Mouse (Mus musculus) lung, embryonic 15.5 days (tissue): Measurements from ENCODE around the gene Pgrmc1. TPM values are rescaled to one million over a fixed set of nuclear protein-coding genes. Genes with fewer than 3 reads are reported as not detected.
"Not testable (repeated sequence)": the region's sequence is repeated elsewhere in the genome, so short reads cannot be mapped to it uniquely, and the experiment has no call there.

ENCODE experiments used
- ATAC-seq: fragments of 200-750 bp; cut with Nextera tagmentation; 2 replicates; pipeline ENCODE4 v1.8.0; 2017; ENCODE audit warnings: moderate number of reproducible peaks, borderline replicate concordance; ENCODE audit not compliant: low FRiP score, low TSS enrichment; ENCODE audit errors: extremely low read depth
- H3K27ac ChIP-seq: fragments of 300-500 bp; sonication (generic); 2 replicates; pipeline ENCODE4 v1.5.1; 2015; ENCODE audit warnings: moderate library complexity, mild to moderate bottlenecking, inconsistent platforms
- H3K27me3 ChIP-seq: fragments of 300-500 bp; sonication (generic); 2 replicates; pipeline ENCODE4 v1.6.1; 2015; ENCODE audit warnings: inconsistent platforms
- H3K36me3 ChIP-seq: fragments of 300-500 bp; sonication (generic); 2 replicates; pipeline ENCODE4 v1.6.1; 2015; ENCODE audit warnings: inconsistent platforms
- H3K4me1 ChIP-seq: fragments of 300-500 bp; sonication (generic); 2 replicates; pipeline ENCODE4 v1.6.1; 2015; ENCODE audit warnings: inconsistent platforms
- H3K4me2 ChIP-seq: fragments of 300-500 bp; sonication (generic); 2 replicates; pipeline ENCODE4 v1.6.1; 2015; ENCODE audit warnings: inconsistent platforms, mild to moderate bottlenecking, moderate library complexity
- H3K4me3 ChIP-seq: fragments of 300-500 bp; sonication (generic); 2 replicates; pipeline ENCODE4 v1.5.1; 2015; ENCODE audit warnings: mild to moderate bottlenecking, inconsistent platforms
- H3K9ac ChIP-seq: fragments of 300-500 bp; sonication (generic); 2 replicates; pipeline ENCODE4 v1.6.1; 2015; ENCODE audit warnings: inconsistent platforms
- H3K9me3 ChIP-seq: fragments of 300-500 bp; sonication (generic); 2 replicates; pipeline ENCODE4 v1.6.1; 2016; ENCODE audit warnings: inconsistent platforms
- WGBS: fragments of 180-500 bp; shearing (Covaris S2); methylation state at CpG from one replicate; pipeline ENCODE4 v1.1.7; 2015; 5-methylcytosine and 5-hydroxymethylcytosine counted together
- polyA plus RNA-seq: library from polyadenylated mRNA; unstranded; fragments of >200 nt; fragmentation: Nextera tagmentation; extraction: Ambion mirVana; gene quantifications from 2 replicates; pipeline ENCODE4 v1.2.1, GENCODE M21; 2015

Pgrmc1 gene
- polyA plus RNA-seq, 1 experiment from 2014 or later, result 239 TPM

- Histone ChIP-seq H3K4me2 (no peak overlapping the region), H3K36me3 (no peaks in the 10 kb centered on the region), H3K9me3 (no peaks in the 10 kb centered on the region), H3K4me1 (no peaks in the 10 kb centered on the region), H3K27ac (no peak overlapping the region), H3K4me3 (no peak overlapping the region), H3K27me3 (no peaks in the 10 kb centered on the region), H3K9ac (no peak overlapping the region)
- no peak for ATAC-seq
- WGBS, result 64% methylated on average over 8 of the region's 8 CpGs
Measured at GRCm38 (mm10) chrX:36587304-36588209, 10.4 kb upstream of the Pgrmc1 start.

- H3K27me3 ChIP-seq, result no peaks in the 10 kb centered on the region
- 79% methylated on average over 7 of the region's 7 CpGs for WGBS
- no peak overlapping the region for H3K4me2 ChIP-seq
- H3K9me3 ChIP-seq, result no peaks in the 10 kb centered on the region
- no peak overlapping the region for H3K9ac ChIP-seq
- no peak overlapping the region for H3K4me3 ChIP-seq
- H3K36me3 ChIP-seq, result no peaks in the 10 kb centered on the region
- no peaks in the 10 kb centered on the region for H3K4me1 ChIP-seq
- ATAC-seq, result no peak
- no peak overlapping the region for H3K27ac ChIP-seq
Measured at GRCm38 (mm10) chrX:36590266-36590665, 7.7 kb upstream of the Pgrmc1 start.

- H3K9ac ChIP-seq, result no peak overlapping the region
- H3K27me3 ChIP-seq, result no peaks in the 10 kb centered on the region
- no peaks in the 10 kb centered on the region for H3K9me3 ChIP-seq
- ATAC-seq, result no peak
- no peak overlapping the region for H3K4me3 ChIP-seq
- no peak overlapping the region for H3K27ac ChIP-seq
- H3K36me3 ChIP-seq, result no peaks in the 10 kb centered on the region
- no peaks in the 10 kb centered on the region for H3K4me1 ChIP-seq
- WGBS, result 52% methylated on average over 1 of the region's 1 CpGs
- no peak overlapping the region for H3K4me2 ChIP-seq
Measured at GRCm38 (mm10) chrX:36591120-36591519, 6.9 kb upstream of the Pgrmc1 start.

- H3K27ac ChIP-seq, result no peak overlapping the region
- no peaks in the 10 kb centered on the region for H3K4me1 ChIP-seq
- WGBS, result 53% methylated on average over 4 of the region's 4 CpGs
- no peaks in the 10 kb centered on the region for H3K27me3 ChIP-seq
- no peak overlapping the region for H3K4me3 ChIP-seq
- H3K9ac ChIP-seq, result no peak overlapping the region
- no peaks in the 10 kb centered on the region for H3K9me3 ChIP-seq
- no peak overlapping the region for H3K4me2 ChIP-seq
- no peak for ATAC-seq
- no peaks in the 10 kb centered on the region for H3K36me3 ChIP-seq
Measured at GRCm38 (mm10) chrX:36591539-36591938, 6.5 kb upstream of the Pgrmc1 start.

GRCm38 (mm10) chrX:36595247-36595646 is 2.8 kb upstream of the Pgrmc1 start:
- H3K27me3 ChIP-seq, result no peaks in the 10 kb centered on the region
- H3K4me3 ChIP-seq, result no peak overlapping the region
- 73% methylated on average over 3 of the region's 3 CpGs for WGBS
- no peak overlapping the region for H3K9ac ChIP-seq
- no peak overlapping the region for H3K4me2 ChIP-seq
- H3K27ac ChIP-seq, result no peak overlapping the region
- H3K9me3 ChIP-seq, result no peaks in the 10 kb centered on the region
- no peaks in the 10 kb centered on the region for H3K4me1 ChIP-seq
- no peaks in the 10 kb centered on the region for H3K36me3 ChIP-seq
- ATAC-seq, result no peak

- H3K27me3 ChIP-seq, H3K9ac ChIP-seq, H3K9me3 ChIP-seq, H3K4me1 ChIP-seq, H3K4me3 ChIP-seq, H3K27ac ChIP-seq, H3K36me3 ChIP-seq, H3K4me2 ChIP-seq, ATAC-seq: not testable (repeated sequence)
- 65% methylated on average over 5 of the region's 5 CpGs for WGBS
Measured at GRCm38 (mm10) chrX:36596483-36597120, 1.4 kb upstream of the Pgrmc1 start.

- peak overlapping the region; percentile 64 for H3K9ac ChIP-seq
- H3K9me3 ChIP-seq, result no peaks in the 10 kb centered on the region
- H3K27ac ChIP-seq, result peak overlapping the region; percentile 77
- H3K36me3 ChIP-seq, result no peaks in the 10 kb centered on the region
- H3K4me3 ChIP-seq, result peak overlapping the region; percentile 64
- ATAC-seq, result peak; percentile 53
- no peaks in the 10 kb centered on the region for H3K4me1 ChIP-seq
- WGBS, result 17% methylated on average over 36 of the region's 41 CpGs
- no peaks in the 10 kb centered on the region for H3K27me3 ChIP-seq
- H3K4me2 ChIP-seq, result peak overlapping the region; percentile 55
Measured at GRCm38 (mm10) chrX:36598390-36598810, 394 bp downstream of the Pgrmc1 start.

- Histone ChIP-seq H3K27ac (0 out of 2 replicates have a peak overlapping the region, but pooled peaks have one; percentile 77), H3K27me3 (no peaks in the 10 kb centered on the region), H3K36me3 (no peaks in the 10 kb centered on the region), H3K9ac (peak overlapping the region; percentile 64), H3K4me1 (no peaks in the 10 kb centered on the region), H3K4me3 (peak overlapping the region; percentile 64), H3K9me3 (no peaks in the 10 kb centered on the region), H3K4me2 (peak overlapping the region; percentile 55)
- peak; percentile 47; the same call in 1 of the 2 replicates for ATAC-seq
- 25% methylated on average over 14 of the region's 14 CpGs for WGBS
Measured at GRCm38 (mm10) chrX:36598861-36599344, 897 bp downstream of the Pgrmc1 start.

- Histone ChIP-seq H3K36me3 (no peaks in the 10 kb centered on the region), H3K27ac (no peak overlapping the region), H3K4me1 (no peaks in the 10 kb centered on the region), H3K4me3 (peak overlapping the region; percentile 64), H3K9me3 (no peaks in the 10 kb centered on the region), H3K27me3 (no peaks in the 10 kb centered on the region), H3K9ac (0 out of 2 replicates have a peak overlapping the region, but pooled peaks have one; percentile 13), H3K4me2 (peak overlapping the region; percentile 55)
- ATAC-seq, result no peak
- WGBS, result 45% methylated on average over 3 of the region's 3 CpGs
Measured at GRCm38 (mm10) chrX:36599656-36600055, 1.6 kb downstream of the Pgrmc1 start.

GRCm38 (mm10) chrX:36600066-36600465 is 2.1 kb downstream of the Pgrmc1 start:
- WGBS, result 79% methylated on average over 8 of the region's 8 CpGs
- no peaks in the 10 kb centered on the region for H3K36me3 ChIP-seq
- no peak overlapping the region for H3K27ac ChIP-seq
- ATAC-seq, result no peak
- H3K4me1 ChIP-seq, result no peaks in the 10 kb centered on the region
- H3K27me3 ChIP-seq, result no peaks in the 10 kb centered on the region
- H3K9me3 ChIP-seq, result no peaks in the 10 kb centered on the region
- no peak overlapping the region for H3K4me3 ChIP-seq
- no peak overlapping the region for H3K9ac ChIP-seq
- no peak overlapping the region; the same call in 1 of the 2 replicates for H3K4me2 ChIP-seq

- Histone ChIP-seq H3K4me1 (no peaks in the 10 kb centered on the region), H3K4me2 (no peak overlapping the region), H3K9ac (no peak overlapping the region), H3K36me3 (no peaks in the 10 kb centered on the region), H3K27ac (no peak overlapping the region), H3K27me3 (no peaks in the 10 kb centered on the region), H3K9me3 (no peaks in the 10 kb centered on the region), H3K4me3 (no peak overlapping the region)
- no peak for ATAC-seq
- 76% methylated on average over 2 of the region's 2 CpGs for WGBS
Measured at GRCm38 (mm10) chrX:36602926-36603325, 4.9 kb downstream of the Pgrmc1 start.

GRCm38 (mm10) chrX:36604040-36604439 is 6.0 kb downstream of the Pgrmc1 start:
- H3K4me1 ChIP-seq, result no peaks in the 10 kb centered on the region
- whole genome bisulfite sequencing, result 84% methylated on average over 4 of the region's 4 CpGs

More at GRCm38 (mm10) chrX:36604040-36604439, 6.0 kb downstream of the Pgrmc1 start:
- no peak overlapping the region for H3K4me3 ChIP-seq
- H3K27me3 ChIP-seq, result no peaks in the 10 kb centered on the region
- H3K9ac ChIP-seq, result no peak overlapping the region
- no peaks in the 10 kb centered on the region for H3K36me3 ChIP-seq
- H3K27ac ChIP-seq, result no peak overlapping the region
- H3K4me2 ChIP-seq, result no peak overlapping the region
- ATAC-seq, result no peak
- no peaks in the 10 kb centered on the region for H3K9me3 ChIP-seq
